Mouse (Mus musculus): ENCODE measurements around the gene Cpne9. TPM values are rescaled to one million over a fixed set of nuclear protein-coding genes. Genes with fewer than 3 reads are reported as not detected.
A peak's percentile ranks its signal among the peaks of the same experiment; 100 is the strongest.

Cpne9 gene
- polyA plus RNA-seq, 1 experiment from 2014 or later = 0.05 TPM

DNA sequence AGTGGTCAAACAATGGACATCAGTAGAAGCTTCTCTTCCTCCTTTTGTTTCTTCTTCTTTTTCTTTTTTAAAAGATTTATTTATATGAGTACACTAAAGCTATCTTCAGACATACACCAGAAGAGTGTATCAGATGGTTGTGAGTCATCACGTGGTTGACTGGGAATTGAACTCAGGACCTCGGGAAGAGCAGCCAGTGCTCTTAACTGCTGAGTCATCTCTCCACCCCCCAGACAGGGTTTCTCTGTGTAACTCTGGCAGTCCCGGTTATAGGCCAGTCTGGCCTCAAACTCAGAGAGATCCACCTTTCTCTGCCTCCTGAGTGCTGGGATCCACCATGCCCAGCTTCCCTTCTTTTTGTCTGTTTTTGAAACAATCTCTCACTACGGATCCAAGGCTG is 14.5 kb downstream of the Cpne9 start:
- Histone ChIP-seq H3K4me2 (ENCODE audit: low read length) (no peak overlapping the region), H3K4me3 (ENCODE audit: low read depth, low read length) (no peak overlapping the region), H3K9me3 (ENCODE audit: control insufficient read depth, low read length) (no peaks in the 10 kb centered on the region), H3K27ac (ENCODE audit: low read depth) (no peak overlapping the region), H3K9ac (ENCODE audit: low read length) (no peak overlapping the region), H3K4me1 (replicated peaks; ENCODE audit: control insufficient read depth, insufficient read depth, low read length) (no peaks in the 10 kb centered on the region), H3K36me3 (ENCODE audit: control insufficient read depth, insufficient read depth, low read length) (no peaks in the 10 kb centered on the region), H3K27me3 (replicated peaks; ENCODE audit: control insufficient read depth, insufficient read depth, low read length) (no peaks in the 10 kb centered on the region)
- no peak for DNase-seq (ENCODE audit: low spot score)
- WGBS = 61% methylated on average over 4 of the region's 4 CpGs
- no peak for ATAC-seq (replicated peaks; ENCODE audit: low FRiP score, low TSS enrichment, low read depth)

DNA sequence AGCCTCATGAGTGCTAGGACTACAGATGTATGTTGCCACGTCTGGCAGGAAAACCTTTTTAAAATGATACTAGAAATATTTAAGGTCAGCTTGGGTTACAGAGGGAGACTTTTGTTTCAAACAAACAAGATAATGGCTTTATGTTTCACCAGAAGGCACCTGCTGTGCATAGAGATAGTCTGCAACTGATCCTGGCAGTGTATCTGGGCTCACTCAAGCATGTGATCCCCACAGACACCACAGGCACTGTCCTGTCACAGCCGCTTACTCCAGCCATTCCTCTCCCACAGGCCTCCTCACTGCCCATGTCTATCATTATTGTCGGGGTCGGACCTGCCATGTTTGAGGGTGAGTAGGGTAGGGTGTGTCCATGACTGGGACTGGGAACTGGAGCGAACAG is 19.2 kb downstream of the Cpne9 start:
- H3K27ac ChIP-seq (ENCODE audit: low read depth) = no peak overlapping the region
- H3K4me3 ChIP-seq (ENCODE audit: low read depth, low read length) = no peak overlapping the region
- 0 out of 2 replicates have a peak, but pooled peaks cover 5% of the 10 kb centered on the region for H3K4me1 ChIP-seq (replicated peaks; ENCODE audit: control insufficient read depth, insufficient read depth, low read length)
- H3K27me3 ChIP-seq (replicated peaks; ENCODE audit: control insufficient read depth, insufficient read depth, low read length) = no peaks in the 10 kb centered on the region
- ATAC-seq (replicated peaks; ENCODE audit: low FRiP score, low TSS enrichment, low read depth) (no peak), DNase-seq (ENCODE audit: low spot score) (no peak)
- no peak overlapping the region for H3K4me2 ChIP-seq (ENCODE audit: low read length)
- H3K9ac ChIP-seq (ENCODE audit: low read length) = no peak overlapping the region
- H3K36me3 ChIP-seq (ENCODE audit: control insufficient read depth, insufficient read depth, low read length) = no peaks in the 10 kb centered on the region
- H3K9me3 ChIP-seq (ENCODE audit: control insufficient read depth, low read length) = no peaks in the 10 kb centered on the region
- 84% methylated on average over 5 of the region's 5 CpGs for WGBS

DNA sequence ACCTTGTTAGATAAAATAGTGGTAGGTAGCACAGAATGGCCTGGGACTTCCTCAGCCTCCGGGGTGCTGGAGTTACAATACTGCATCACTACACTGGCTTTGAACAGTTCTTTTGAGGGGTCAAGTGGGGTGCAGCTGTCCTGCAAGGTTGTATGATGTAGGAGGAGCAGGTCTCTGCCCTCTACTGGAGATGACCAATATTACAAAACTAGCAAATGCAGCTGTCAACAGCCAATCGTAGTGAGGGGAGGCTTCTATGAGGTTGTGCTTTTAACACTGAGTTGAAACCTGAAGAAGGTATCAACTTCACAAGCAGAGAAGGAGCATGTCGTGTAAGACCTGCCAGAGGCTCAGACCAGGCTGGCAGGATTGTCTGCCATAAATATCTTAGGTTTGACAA is 20.2 kb downstream of the Cpne9 start:
- Histone ChIP-seq H3K9ac (ENCODE audit: low read length) (no peak overlapping the region), H3K4me1 (replicated peaks; ENCODE audit: control insufficient read depth, insufficient read depth, low read length) (0 out of 2 replicates have a peak, but pooled peaks cover 5% of the 10 kb centered on the region), H3K27me3 (replicated peaks; ENCODE audit: control insufficient read depth, insufficient read depth, low read length) (no peaks in the 10 kb centered on the region), H3K36me3 (ENCODE audit: control insufficient read depth, insufficient read depth, low read length) (no peaks in the 10 kb centered on the region), H3K27ac (ENCODE audit: low read depth) (no peak overlapping the region), H3K4me2 (ENCODE audit: low read length) (no peak overlapping the region), H3K4me3 (ENCODE audit: low read depth, low read length) (no peak overlapping the region), H3K9me3 (ENCODE audit: control insufficient read depth, low read length) (no peaks in the 10 kb centered on the region)
- ATAC-seq (replicated peaks; ENCODE audit: low FRiP score, low TSS enrichment, low read depth) = no peak
- 18% methylated on average over 3 of the region's 3 CpGs for WGBS
- DNase-seq (ENCODE audit: low spot score) = no peak

DNA sequence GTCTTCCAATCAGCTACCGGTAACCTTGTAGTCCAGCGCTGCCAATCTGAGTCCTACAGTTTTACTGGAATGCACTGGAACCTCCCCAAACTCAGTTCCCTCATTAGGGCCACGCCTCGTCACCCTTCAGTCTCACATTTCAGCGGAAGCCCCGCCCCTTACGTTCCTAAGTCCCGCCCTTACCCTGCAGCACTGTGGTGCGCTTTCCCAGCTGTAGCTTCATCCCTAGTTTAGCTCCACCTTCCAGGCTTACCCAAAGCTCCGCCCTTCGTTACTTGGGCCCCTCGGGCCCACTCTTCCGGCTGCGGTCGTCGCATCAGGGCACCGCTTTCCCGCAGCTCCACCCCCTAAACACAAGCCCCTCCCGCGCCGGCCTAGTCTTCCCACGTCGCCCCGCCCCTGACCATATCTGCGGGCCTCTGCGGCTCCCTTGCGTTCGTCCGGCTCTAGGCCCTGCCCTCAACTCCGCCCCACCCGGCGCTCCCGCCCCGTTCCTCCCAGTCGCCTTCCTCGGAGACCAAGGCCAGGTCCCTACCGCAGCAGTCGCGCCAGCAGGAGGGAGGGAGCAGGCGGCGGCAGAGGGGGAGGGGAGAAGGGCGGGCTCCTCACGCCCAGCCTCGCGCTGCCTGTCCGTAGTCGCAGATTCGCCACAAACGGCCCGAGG is 24.3 kb downstream of the Cpne9 start:
- ATAC-seq (replicated peaks; ENCODE audit: low FRiP score, low TSS enrichment, low read depth) (peak; percentile 99), DNase-seq (ENCODE audit: low spot score) (peak; percentile 98)
- Histone ChIP-seq H3K4me3 (ENCODE audit: low read depth, low read length) (peak overlapping the region; percentile 94), H3K4me2 (ENCODE audit: low read length) (peak overlapping the region; percentile 65), H3K27ac (ENCODE audit: low read depth) (peak overlapping the region; percentile 99), H3K9me3 (ENCODE audit: control insufficient read depth, low read length) (no peaks in the 10 kb centered on the region), H3K27me3 (replicated peaks; ENCODE audit: control insufficient read depth, insufficient read depth, low read length) (no peaks in the 10 kb centered on the region), H3K9ac (ENCODE audit: low read length) (peak overlapping the region; percentile 96), H3K4me1 (replicated peaks; ENCODE audit: control insufficient read depth, insufficient read depth, low read length) (peaks cover 13% of the 10 kb centered on the region), H3K36me3 (ENCODE audit: control insufficient read depth, insufficient read depth, low read length) (peaks cover 14% of the 10 kb centered on the region)
- WGBS = 1% methylated on average over 50 of the region's 50 CpGs

DNA sequence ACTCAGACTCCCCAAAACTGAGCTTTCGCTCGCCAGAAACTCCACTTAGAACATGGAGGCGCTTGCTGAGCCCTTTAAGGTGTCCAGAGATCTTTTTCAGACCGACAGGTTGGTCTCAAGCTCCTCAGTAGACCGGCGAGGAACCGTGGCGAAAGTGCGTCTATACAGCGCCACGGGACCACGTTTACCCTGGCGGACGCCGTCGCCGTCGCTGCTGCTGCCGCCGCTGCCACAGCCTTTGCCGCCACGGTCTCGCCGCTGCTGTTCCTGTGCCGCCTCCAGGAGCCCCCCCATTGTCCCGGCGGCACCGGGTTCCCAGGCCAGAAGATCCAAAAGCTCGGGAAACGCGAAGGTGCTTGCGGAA is 24.9 kb downstream of the Cpne9 start, which contains the start of gene Brpf1:
Brpf1 (plus strand) TSS at position 152 of the 364 bp plus-strand sequence.
- Histone ChIP-seq H3K36me3 (ENCODE audit: control insufficient read depth, insufficient read depth, low read length) (peaks cover 18% of the 10 kb centered on the region), H3K9ac (ENCODE audit: low read length) (peak within 1 kb of the TSS; percentile 96), H3K27ac (ENCODE audit: low read depth) (peak within 1 kb of the TSS; percentile 99), H3K4me1 (replicated peaks; ENCODE audit: control insufficient read depth, insufficient read depth, low read length) (peaks cover 13% of the 10 kb centered on the region), H3K4me2 (ENCODE audit: low read length) (peak within 1 kb of the TSS; percentile 65), H3K9me3 (ENCODE audit: control insufficient read depth, low read length) (no peaks in the 10 kb centered on the region), H3K4me3 (ENCODE audit: low read depth, low read length) (peak within 1 kb of the TSS; percentile 94), H3K27me3 (replicated peaks; ENCODE audit: control insufficient read depth, insufficient read depth, low read length) (no peaks in the 10 kb centered on the region)
- peak; percentile 68 for ATAC-seq (replicated peaks; ENCODE audit: low FRiP score, low TSS enrichment, low read depth)
- 0% methylated on average over 31 of the region's 32 CpGs for WGBS
- no peak for DNase-seq (ENCODE audit: low spot score)

DNA sequence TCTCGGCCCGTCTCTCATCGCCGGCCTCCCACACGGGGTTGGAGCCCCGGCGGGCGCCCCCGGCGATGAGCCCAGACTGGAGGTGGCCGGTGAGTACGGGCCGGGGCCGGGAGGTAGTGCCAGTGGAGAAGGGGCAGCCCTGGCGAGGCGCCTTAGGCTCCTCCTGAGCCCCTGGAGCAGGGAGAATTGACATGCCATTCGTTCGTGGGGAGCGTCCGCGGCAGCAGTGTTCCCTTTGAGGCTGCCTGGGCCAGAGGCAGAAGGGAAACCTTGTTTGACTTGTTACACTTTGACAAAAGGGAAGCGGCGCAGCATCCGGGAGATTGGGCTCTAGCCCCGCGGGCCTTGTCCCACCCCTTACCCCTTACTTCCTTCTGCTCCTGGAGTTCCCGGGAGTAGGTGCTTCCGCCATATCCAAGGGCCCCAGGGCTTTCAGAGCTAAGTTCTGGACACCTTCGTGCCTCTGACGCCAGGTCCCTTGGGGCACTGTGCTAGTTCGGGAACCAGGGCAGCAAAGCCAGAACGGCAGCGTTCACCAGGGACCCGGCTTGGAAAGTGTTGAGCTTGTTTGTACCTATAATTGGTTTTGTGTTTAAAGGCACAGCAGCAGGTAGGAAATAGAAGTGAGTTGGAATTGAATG is 25.5 kb downstream of the Cpne9 start:
- peak; percentile 74 for DNase-seq (ENCODE audit: low spot score)
- peaks cover 13% of the 10 kb centered on the region for H3K4me1 ChIP-seq (replicated peaks; ENCODE audit: control insufficient read depth, insufficient read depth, low read length)
- no peaks in the 10 kb centered on the region for H3K9me3 ChIP-seq (ENCODE audit: control insufficient read depth, low read length)
- under 1% methylated on average over 33 of the region's 34 CpGs for WGBS
- no peaks in the 10 kb centered on the region for H3K27me3 ChIP-seq (replicated peaks; ENCODE audit: control insufficient read depth, insufficient read depth, low read length)
- peak overlapping the region; percentile 94 for H3K4me3 ChIP-seq (ENCODE audit: low read depth, low read length)
- peak overlapping the region; percentile 65 for H3K4me2 ChIP-seq (ENCODE audit: low read length)
- H3K36me3 ChIP-seq (ENCODE audit: control insufficient read depth, insufficient read depth, low read length) = peaks cover 24% of the 10 kb centered on the region
- H3K27ac ChIP-seq (ENCODE audit: low read depth) = peak overlapping the region; percentile 99
- H3K9ac ChIP-seq (ENCODE audit: low read length) = peak overlapping the region; percentile 96
- ATAC-seq (replicated peaks; ENCODE audit: low FRiP score, low TSS enrichment, low read depth) = no peak

DNA sequence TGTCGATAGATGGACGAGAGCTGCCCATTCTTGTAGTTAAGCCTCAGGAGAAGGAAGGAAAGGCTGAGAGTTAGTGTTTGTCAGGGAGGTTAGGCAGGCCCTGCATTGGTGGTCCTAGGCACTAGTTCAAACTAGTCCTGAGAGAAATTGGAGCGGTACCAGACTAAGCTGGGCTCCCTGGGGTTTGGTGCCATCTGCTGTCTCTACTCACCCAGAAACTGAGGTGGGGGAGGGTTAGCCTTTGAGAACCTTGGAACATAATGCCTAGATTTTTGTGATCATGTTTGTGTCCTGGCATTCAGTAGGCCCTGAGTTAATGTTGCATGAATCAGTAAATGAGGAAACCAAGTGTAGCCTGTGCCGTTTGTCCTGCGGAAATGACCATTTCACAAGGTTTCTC is 26.0 kb downstream of the Cpne9 start:
- Histone ChIP-seq H3K9ac (ENCODE audit: low read length) (peak overlapping the region; percentile 96), H3K27ac (ENCODE audit: low read depth) (no peak overlapping the region), H3K36me3 (ENCODE audit: control insufficient read depth, insufficient read depth, low read length) (peaks cover 30% of the 10 kb centered on the region), H3K9me3 (ENCODE audit: control insufficient read depth, low read length) (no peaks in the 10 kb centered on the region), H3K4me1 (replicated peaks; ENCODE audit: control insufficient read depth, insufficient read depth, low read length) (peaks cover 13% of the 10 kb centered on the region), H3K27me3 (replicated peaks; ENCODE audit: control insufficient read depth, insufficient read depth, low read length) (no peaks in the 10 kb centered on the region), H3K4me3 (ENCODE audit: low read depth, low read length) (peak overlapping the region; percentile 94), H3K4me2 (ENCODE audit: low read length) (peak overlapping the region; percentile 65)
- DNase-seq (ENCODE audit: low spot score) = no peak
- ATAC-seq (replicated peaks; ENCODE audit: low FRiP score, low TSS enrichment, low read depth) = no peak
- WGBS = 36% methylated on average over 5 of the region's 5 CpGs

DNA sequence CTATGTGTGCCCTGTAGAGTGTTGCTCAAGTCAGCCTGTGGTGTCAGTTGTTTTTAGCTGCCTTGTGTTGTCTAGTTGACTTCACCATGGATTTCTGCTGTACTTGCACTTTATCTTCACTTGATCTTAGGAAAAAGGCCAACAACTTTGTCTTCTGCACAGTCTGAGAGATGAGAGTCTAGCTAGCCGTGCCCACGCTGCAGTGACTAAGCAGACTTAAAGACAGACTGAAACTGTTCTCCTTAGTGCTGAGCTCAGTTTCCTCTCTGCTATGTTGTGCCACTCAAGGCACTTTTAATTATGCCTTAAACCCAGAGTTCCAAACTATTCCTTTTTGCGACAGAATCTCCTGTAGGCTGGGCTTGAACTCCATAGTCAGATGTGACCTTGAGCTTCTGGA is 33.9 kb downstream of the Cpne9 start:
- Histone ChIP-seq H3K27me3 (replicated peaks; ENCODE audit: control insufficient read depth, insufficient read depth, low read length) (no peaks in the 10 kb centered on the region), H3K4me3 (ENCODE audit: low read depth, low read length) (no peak overlapping the region), H3K4me1 (replicated peaks; ENCODE audit: control insufficient read depth, insufficient read depth, low read length) (no peaks in the 10 kb centered on the region), H3K36me3 (ENCODE audit: control insufficient read depth, insufficient read depth, low read length) (peaks cover 96% of the 10 kb centered on the region), H3K27ac (ENCODE audit: low read depth) (no peak overlapping the region), H3K9me3 (ENCODE audit: control insufficient read depth, low read length) (no peaks in the 10 kb centered on the region), H3K4me2 (ENCODE audit: low read length) (no peak overlapping the region), H3K9ac (ENCODE audit: low read length) (no peak overlapping the region)
- WGBS = 91% methylated on average over 3 of the region's 3 CpGs
- DNase-seq (ENCODE audit: low spot score) (no peak), ATAC-seq (replicated peaks; ENCODE audit: low FRiP score, low TSS enrichment, low read depth) (no peak)

All from intestine, embryonic 14.5 days (tissue).